Mouse (Mus musculus) kidney, adult 2 months (tissue): Measurements from ENCODE around the gene Shmt2. TPM values are rescaled to one million over a fixed set of nuclear protein-coding genes. Genes with fewer than 3 reads are reported as not detected.
A peak's percentile ranks its signal among the peaks of the same experiment; 100 is the strongest.

Source experiments
- DNase-seq: peaks from one replicate; pipeline ENCODE4 v3.0.0; 2021
- H3K27ac ChIP-seq: fragments of 200-500 bp; 2 replicates; pipeline ENCODE4 v1.5.1; 2012; ENCODE audit warnings: low read depth, low read length, control low read depth, inconsistent platforms; ENCODE audit not compliant: insufficient read depth
- H3K27me3 ChIP-seq: fragments of 200-500 bp; replicated peaks from 2 replicates; pipeline ENCODE4 v1.6.1; 2012; ENCODE audit warnings: mild to moderate bottlenecking, moderate library complexity, low read length, inconsistent platforms; ENCODE audit not compliant: control insufficient read depth, insufficient read depth
- H3K36me3 ChIP-seq: fragments of 200-500 bp; 2 replicates; pipeline ENCODE4 v1.6.1; 2012; ENCODE audit warnings: mild to moderate bottlenecking, moderate library complexity, low read length, inconsistent platforms; ENCODE audit not compliant: control insufficient read depth, insufficient read depth
- H3K4me1 ChIP-seq: fragments of 200-500 bp; 2 replicates; pipeline ENCODE4 v1.6.1; 2011; ENCODE audit warnings: low read length; ENCODE audit not compliant: control insufficient read depth, insufficient read depth
- H3K4me3 ChIP-seq: fragments of 200-500 bp; 2 replicates; pipeline ENCODE4 v1.5.1; 2011; ENCODE audit warnings: mild to moderate bottlenecking, low read depth, low read length, control low read depth; ENCODE audit not compliant: insufficient read depth
- CTCF ChIP-seq: fragments of 200-500 bp; conservative IDR thresholded peaks from 2 replicates; pipeline ENCODE4 v1.5.1; 2011; ENCODE audit warnings: low read depth, mild to moderate bottlenecking, control low read depth, low read length, moderate library complexity, mixed read lengths; ENCODE audit not compliant: insufficient read depth, insufficient read length
- POLR2A ChIP-seq: fragments of 200-500 bp; IDR thresholded peaks from one replicate; pipeline ENCODE4 v1.6.1; 2011; ENCODE audit warnings: low read depth, low read length, control low read depth
- WGBS: fragments of 180-500 bp; shearing (Covaris S2); methylation state at CpG from one replicate; pipeline ENCODE4 v1.1.7; 2018; 5-methylcytosine and 5-hydroxymethylcytosine counted together
- polyA plus RNA-seq: library from polyadenylated mRNA; depleted of rRNA; stranded (reverse); fragments of >200 nt; gene quantifications from 2 replicates; pipeline ENCODE4 v1.2.3, GENCODE M21; 2012; rRNA removed

Shmt2 gene
- polyA plus RNA-seq, 1 experiment: 274 TPM

DNA sequence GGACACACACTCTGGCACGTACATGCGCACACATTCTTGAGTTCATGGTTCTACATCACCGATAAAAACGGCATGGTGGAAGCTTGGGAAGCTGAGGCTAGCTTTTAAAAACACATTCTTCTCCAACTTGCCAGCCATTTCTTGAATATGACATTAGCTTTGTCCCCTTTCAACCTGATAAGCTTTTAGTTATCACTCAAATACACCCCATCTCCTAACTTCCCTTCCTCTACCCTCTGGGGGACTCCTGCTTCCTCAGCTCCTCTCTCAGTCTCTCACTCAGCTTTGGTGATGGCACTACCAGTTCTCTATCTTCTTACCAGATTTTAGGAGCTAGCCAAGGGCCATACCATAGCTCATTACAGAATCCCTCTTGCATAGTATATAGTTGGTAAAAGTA lies 47.1 kb downstream of the Shmt2 start:
- 98% methylated on average over 4 of the region's 4 CpGs for WGBS
- TF ChIP-seq POLR2A (no peak), CTCF (no peak)
- Histone ChIP-seq H3K36me3 (peaks cover 1% of the 10 kb centered on the region), H3K27me3 (no peaks in the 10 kb centered on the region), H3K27ac (no peak overlapping the region), H3K4me3 (no peak overlapping the region), H3K4me1 (no peaks in the 10 kb centered on the region)
- no peak for DNase-seq

- DNase-seq: no peak
- 84% methylated on average over 9 of the region's 9 CpGs for WGBS
- H3K27me3 ChIP-seq: no peaks in the 10 kb centered on the region
- H3K4me1 ChIP-seq: no peaks in the 10 kb centered on the region
- no peak for TF ChIP-seq CTCF
- no peak for TF ChIP-seq POLR2A
- peaks cover 1% of the 10 kb centered on the region for H3K36me3 ChIP-seq
- H3K27ac ChIP-seq: no peak overlapping the region
- H3K4me3 ChIP-seq: no peak overlapping the region
These were observed 49.5 kb downstream of the Shmt2 start for GRCm38 (mm10) chr10:127472722-127473121.

GRCm38 (mm10) chr10:127471281-127471988 lies 50.8 kb downstream of the Shmt2 start:
- 63% methylated on average over 15 of the region's 15 CpGs for WGBS

More at GRCm38 (mm10) chr10:127471281-127471988, 50.8 kb downstream of the Shmt2 start:
- no peaks in the 10 kb centered on the region for H3K27me3 ChIP-seq
- TF ChIP-seq POLR2A (no peak), CTCF (no peak)
- no peak overlapping the region for H3K27ac ChIP-seq
- H3K4me3 ChIP-seq: no peak overlapping the region
- no peaks in the 10 kb centered on the region for H3K4me1 ChIP-seq
- DNase-seq: peak; percentile 10
- H3K36me3 ChIP-seq: peaks cover 1% of the 10 kb centered on the region

Other genes starting within 250 kb of the Shmt2 start
- 24.6 and 26.8 TPM in 2 replicates for gene Mbd6, start 233.4 kb downstream of the Shmt2 start, polyA plus RNA-seq
- gene Mars, start 210.7 kb downstream of the Shmt2 start, polyA plus RNA-seq: 44.4 and 48.3 TPM in 2 replicates
- 2.7 and 6.0 TPM in 2 replicates for gene Arhgap9, start 200.5 kb downstream of the Shmt2 start, polyA plus RNA-seq
- 1.7 and 3.0 TPM in 2 replicates for gene Gli1, start 180.5 kb downstream of the Shmt2 start, polyA plus RNA-seq
- not detected in 2 replicates for gene Inhbe, start 168.0 kb downstream of the Shmt2 start, polyA plus RNA-seq
- gene Inhbc, start 152.0 kb downstream of the Shmt2 start, polyA plus RNA-seq: 0.12 TPM in 1 of 2 replicates, not detected in the other
- gene R3hdm2, start 142.1 kb downstream of the Shmt2 start, polyA plus RNA-seq: 93.8 and 101 TPM in 2 replicates
- gene Stac3, start 20.8 kb downstream of the Shmt2 start, polyA plus RNA-seq: 1.2 and 3.0 TPM in 2 replicates
- 24.4 and 27.4 TPM in 2 replicates for gene Ndufa4l2, start 7.5 kb downstream of the Shmt2 start, polyA plus RNA-seq
- gene Nxph4, start 12.1 kb upstream of the Shmt2 start, polyA plus RNA-seq: 2.0 and 2.2 TPM in 2 replicates
- 55.3 and 57.8 TPM in 2 replicates for gene Lrp1, start 98.7 kb upstream of the Shmt2 start, polyA plus RNA-seq
- gene Stat6, start 120.5 kb upstream of the Shmt2 start, polyA plus RNA-seq: 70.2 and 72.1 TPM in 2 replicates
- 2.3 and 2.5 TPM in 2 replicates for gene Nemp1, start 144.5 kb upstream of the Shmt2 start, polyA plus RNA-seq
- 17.9 and 18.6 TPM in 2 replicates for gene Nab2, start 146.1 kb upstream of the Shmt2 start, polyA plus RNA-seq
- 0.06 and 0.18 TPM in 2 replicates for gene Myo1a, start 182.7 kb upstream of the Shmt2 start, polyA plus RNA-seq
- 0.26 TPM in 1 of 2 replicates, not detected in the other for gene Tac2, start 202.0 kb upstream of the Shmt2 start, polyA plus RNA-seq
- 7.2 and 7.3 TPM in 2 replicates for gene Zbtb39, start 217.1 kb upstream of the Shmt2 start, polyA plus RNA-seq
- gene Gpr182, start 229.3 kb upstream of the Shmt2 start, polyA plus RNA-seq: 8.1 and 9.7 TPM in 2 replicates
- 1.1 and 1.3 TPM in 2 replicates for gene Rdh1, start 237.3 kb upstream of the Shmt2 start, polyA plus RNA-seq
- gene Rdh16f1, start 237.3 kb upstream of the Shmt2 start, polyA plus RNA-seq: 2.1 and 2.3 TPM in 2 replicates